Mouse (Mus musculus): ENCODE data around the gene St6galnac6. TPM values are rescaled to one million over a fixed set of nuclear protein-coding genes. Genes with fewer than 3 reads are reported as not detected.

The St6galnac6 gene
- total RNA-seq, 2 experiments from 2014 or later: 38.3 to 58.1 TPM

GRCm38 (mm10) chr2:32637778-32638281, 38.3 kb downstream of the St6galnac6 start:
- DNase-seq: peak; percentile 69 to 81

- no peak for DNase-seq
These were observed 40.1 kb downstream of the St6galnac6 start for GRCm38 (mm10) chr2:32639632-32640031.

GRCm38 (mm10) chr2:32640550-32641051, 41.1 kb downstream of the St6galnac6 start:
- DNase-seq: no peak

- no peak for DNase-seq
These were observed 42.3 kb downstream of the St6galnac6 start for GRCm38 (mm10) chr2:32641810-32642209.

- DNase-seq: peak in 1 of 2 experiments; percentile 42
These were observed 43.3 kb downstream of the St6galnac6 start for GRCm38 (mm10) chr2:32642813-32643212.

- DNase-seq: no peak
These were observed 44.6 kb downstream of the St6galnac6 start for GRCm38 (mm10) chr2:32644083-32644482.

GRCm38 (mm10) chr2:32644799-32645475, 45.4 kb downstream of the St6galnac6 start:
- DNase-seq: no peak

- DNase-seq: no peak
These were observed 46.1 kb downstream of the St6galnac6 start for GRCm38 (mm10) chr2:32645647-32646046.

- peak; percentile 67 to 82 for DNase-seq
These were observed 47.0 kb downstream of the St6galnac6 start, which contains the start of gene Eng for GRCm38 (mm10) chr2:32646379-32647056. Gene Eng (plus strand): TSS chr2:32646595.

- no peak for DNase-seq
These were observed 47.9 kb downstream of the St6galnac6 start for GRCm38 (mm10) chr2:32647366-32647765.

- DNase-seq: no peak
These were observed 54.3 kb downstream of the St6galnac6 start for GRCm38 (mm10) chr2:32653764-32654163.

- peak; percentile 33 to 37 for DNase-seq
These were observed 55.4 kb downstream of the St6galnac6 start for GRCm38 (mm10) chr2:32654743-32655393.

- no peak for DNase-seq
These were observed 55.9 kb downstream of the St6galnac6 start for GRCm38 (mm10) chr2:32655394-32655744.

GRCm38 (mm10) chr2:32655826-32656225, 56.3 kb downstream of the St6galnac6 start:
- peak; percentile 68 to 77 for DNase-seq

- no peak for DNase-seq
These were observed 59.4 kb downstream of the St6galnac6 start for GRCm38 (mm10) chr2:32658873-32659272.

- peak; percentile 64 to 75 for DNase-seq
These were observed 62.1 kb downstream of the St6galnac6 start for GRCm38 (mm10) chr2:32661509-32662107.

- no peak for DNase-seq
These were observed 62.8 kb downstream of the St6galnac6 start for GRCm38 (mm10) chr2:32662291-32662690.

GRCm38 (mm10) chr2:32665345-32665744, 65.8 kb downstream of the St6galnac6 start:
- no peak for DNase-seq

GRCm38 (mm10) chr2:32665853-32666252, 66.3 kb downstream of the St6galnac6 start:
- no peak for DNase-seq

GRCm38 (mm10) chr2:32667775-32668174, 68.3 kb downstream of the St6galnac6 start:
- no peak for DNase-seq

GRCm38 (mm10) chr2:32668176-32668575, 68.7 kb downstream of the St6galnac6 start:
- no peak for DNase-seq

GRCm38 (mm10) chr2:32669876-32670275, 70.4 kb downstream of the St6galnac6 start:
- no peak for DNase-seq

Data from adrenal gland, postnatal 36 days (tissue).